Mouse (Mus musculus): ENCODE data around the gene Mdm2. TPM values are rescaled to one million over a fixed set of nuclear protein-coding genes. Genes with fewer than 3 reads are reported as not detected.

Gene Mdm2
- polyA plus RNA-seq, 1 experiment, result not detected

GRCm38 (mm10) chr10:117683734-117684037 lies 26.9 kb downstream of the Mdm2 start:
- Histone ChIP-seq H3K4me3 (ENCODE audit: insufficient read depth, low read depth, low read length) (no peak overlapping the region), H3K27ac (ENCODE audit: insufficient read depth, low read depth, low read length) (no peak overlapping the region), H3K4me1 (ENCODE audit: control insufficient read depth, insufficient read depth, low read length) (no peaks in the 10 kb centered on the region)
- WGBS, result 96% methylated on average over 9 of the region's 9 CpGs
- TF ChIP-seq POLR2A (IDR thresholded peaks at IDR 0.05; ENCODE audit: insufficient read depth, low read depth, low read length) (no peak), CTCF (IDR thresholded peaks at IDR 0.05; ENCODE audit: insufficient read depth, low read depth, low read length) (no peak)

GRCm38 (mm10) chr10:117682858-117683733 lies 27.5 kb downstream of the Mdm2 start:
- TF ChIP-seq CTCF (IDR thresholded peaks at IDR 0.05; ENCODE audit: insufficient read depth, low read depth, low read length), result no peak
- TF ChIP-seq POLR2A (IDR thresholded peaks at IDR 0.05; ENCODE audit: insufficient read depth, low read depth, low read length), result no peak
- no peak overlapping the region for H3K4me3 ChIP-seq (ENCODE audit: insufficient read depth, low read depth, low read length)
- WGBS, result 89% methylated on average over 30 of the region's 30 CpGs
- no peaks in the 10 kb centered on the region for H3K4me1 ChIP-seq (ENCODE audit: control insufficient read depth, insufficient read depth, low read length)
- no peak overlapping the region for H3K27ac ChIP-seq (ENCODE audit: insufficient read depth, low read depth, low read length)

GRCm38 (mm10) chr10:117681999-117682857 lies 28.3 kb downstream of the Mdm2 start:
- TF ChIP-seq POLR2A (IDR thresholded peaks at IDR 0.05; ENCODE audit: insufficient read depth, low read depth, low read length), result no peak
- no peak for TF ChIP-seq CTCF (IDR thresholded peaks at IDR 0.05; ENCODE audit: insufficient read depth, low read depth, low read length)
- Histone ChIP-seq H3K4me1 (ENCODE audit: control insufficient read depth, insufficient read depth, low read length) (no peaks in the 10 kb centered on the region), H3K4me3 (ENCODE audit: insufficient read depth, low read depth, low read length) (no peak overlapping the region), H3K27ac (ENCODE audit: insufficient read depth, low read depth, low read length) (no peak overlapping the region)
- WGBS, result 75% methylated on average over 14 of the region's 14 CpGs

GRCm38 (mm10) chr10:117681543-117681942 lies 29.0 kb downstream of the Mdm2 start:
- TF ChIP-seq POLR2A (IDR thresholded peaks at IDR 0.05; ENCODE audit: insufficient read depth, low read depth, low read length), result no peak
- TF ChIP-seq CTCF (IDR thresholded peaks at IDR 0.05; ENCODE audit: insufficient read depth, low read depth, low read length), result no peak
- no peak overlapping the region for H3K27ac ChIP-seq (ENCODE audit: insufficient read depth, low read depth, low read length)
- no peaks in the 10 kb centered on the region for H3K4me1 ChIP-seq (ENCODE audit: control insufficient read depth, insufficient read depth, low read length)
- WGBS, result 60% methylated on average over 3 of the region's 3 CpGs
- no peak overlapping the region for H3K4me3 ChIP-seq (ENCODE audit: insufficient read depth, low read depth, low read length)

GRCm38 (mm10) chr10:117680868-117681513 lies 29.6 kb downstream of the Mdm2 start:
- TF ChIP-seq POLR2A (IDR thresholded peaks at IDR 0.05; ENCODE audit: insufficient read depth, low read depth, low read length) (no peak), CTCF (IDR thresholded peaks at IDR 0.05; ENCODE audit: insufficient read depth, low read depth, low read length) (no peak)
- 95% methylated on average over 12 of the region's 12 CpGs for WGBS
- H3K4me1 ChIP-seq (ENCODE audit: control insufficient read depth, insufficient read depth, low read length), result no peaks in the 10 kb centered on the region

GRCm38 (mm10) chr10:117679963-117680473 lies 30.5 kb downstream of the Mdm2 start:
- TF ChIP-seq CTCF (IDR thresholded peaks at IDR 0.05; ENCODE audit: insufficient read depth, low read depth, low read length), result no peak
- no peak for TF ChIP-seq POLR2A (IDR thresholded peaks at IDR 0.05; ENCODE audit: insufficient read depth, low read depth, low read length)
- no peak overlapping the region for H3K27ac ChIP-seq (ENCODE audit: insufficient read depth, low read depth, low read length)
- WGBS, result 94% methylated on average over 14 of the region's 14 CpGs
- H3K4me1 ChIP-seq (ENCODE audit: control insufficient read depth, insufficient read depth, low read length), result 0 out of 2 replicates have a peak, but pooled peaks cover 2% of the 10 kb centered on the region
- no peak overlapping the region for H3K4me3 ChIP-seq (ENCODE audit: insufficient read depth, low read depth, low read length)

More at GRCm38 (mm10) chr10:117680868-117681513, 29.6 kb downstream of the Mdm2 start:
- Histone ChIP-seq H3K4me3 (ENCODE audit: insufficient read depth, low read depth, low read length) (no peak overlapping the region), H3K27ac (ENCODE audit: insufficient read depth, low read depth, low read length) (no peak overlapping the region)

- 0 out of 2 replicates have a peak, but pooled peaks cover 2% of the 10 kb centered on the region for H3K4me1 ChIP-seq (ENCODE audit: control insufficient read depth, insufficient read depth, low read length)
- H3K27ac ChIP-seq (ENCODE audit: insufficient read depth, low read depth, low read length), result no peak overlapping the region
- no peak overlapping the region for H3K4me3 ChIP-seq (ENCODE audit: insufficient read depth, low read depth, low read length)
- 93% methylated on average over 5 of the region's 5 CpGs for WGBS
- TF ChIP-seq CTCF (IDR thresholded peaks at IDR 0.05; ENCODE audit: insufficient read depth, low read depth, low read length), result no peak
- TF ChIP-seq POLR2A (IDR thresholded peaks at IDR 0.05; ENCODE audit: insufficient read depth, low read depth, low read length), result no peak
Measured at GRCm38 (mm10) chr10:117679029-117679686, 31.4 kb downstream of the Mdm2 start.

- 90% methylated on average over 5 of the region's 5 CpGs for WGBS
- no peak overlapping the region for H3K4me3 ChIP-seq (ENCODE audit: insufficient read depth, low read depth, low read length)
- no peak overlapping the region for H3K27ac ChIP-seq (ENCODE audit: insufficient read depth, low read depth, low read length)
- TF ChIP-seq POLR2A (IDR thresholded peaks at IDR 0.05; ENCODE audit: insufficient read depth, low read depth, low read length), result no peak
- no peak for TF ChIP-seq CTCF (IDR thresholded peaks at IDR 0.05; ENCODE audit: insufficient read depth, low read depth, low read length)
- 0 out of 2 replicates have a peak, but pooled peaks cover 2% of the 10 kb centered on the region for H3K4me1 ChIP-seq (ENCODE audit: control insufficient read depth, insufficient read depth, low read length)
Measured at GRCm38 (mm10) chr10:117678357-117678756, 32.2 kb downstream of the Mdm2 start.

All from olfactory bulb, adult 2 months (tissue).